Mouse (Mus musculus) bone marrow macrophage, adult 2 months (primary cell): ENCODE results near the gene Ythdf2.

Experiments used
- CTCF ChIP-seq: IDR thresholded peaks from 2 replicates; pipeline ENCODE4 v1.5.1; 2012; ENCODE audit warnings: low read depth, mild to moderate bottlenecking, low read length, moderate library complexity
- POLR2A ChIP-seq: IDR thresholded peaks from 2 replicates; pipeline ENCODE4 v1.6.1; 2012; ENCODE audit warnings: mild to moderate bottlenecking, low read depth, low read length, borderline replicate concordance

GRCm38 (mm10) chr4:132234710-132235109 lies 22.6 kb upstream of the Ythdf2 start:
- TF ChIP-seq POLR2A (no peak), CTCF (no peak)
